ENCODE assay signal across 33 mouse cellular contexts in the genomic region with DNA sequence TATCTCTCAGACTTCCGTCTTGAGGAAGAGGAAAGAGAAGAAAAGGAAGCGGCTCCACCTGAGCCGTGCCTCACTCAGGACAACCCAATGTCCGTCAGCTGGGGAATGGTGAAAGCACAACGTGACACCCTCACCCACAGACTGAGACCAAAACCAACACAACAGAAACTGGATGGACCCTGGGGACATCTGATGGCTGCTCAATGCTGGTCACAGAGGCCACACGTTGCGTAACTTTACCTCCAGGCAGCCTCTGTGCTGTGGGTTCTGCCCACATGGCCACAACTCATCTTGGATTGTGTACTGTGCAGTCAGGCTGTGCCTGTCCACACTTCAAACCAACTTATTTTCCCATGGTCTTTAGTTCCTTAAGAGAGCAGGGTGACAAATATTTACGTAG. TPM values are rescaled to one million over a fixed set of nuclear protein-coding genes. Genes with fewer than 3 reads are reported as not detected.
A peak's percentile ranks its signal among the peaks of the same experiment; 100 is the strongest.
DNase-seq lines count a peak whose midpoint lies in the region; ATAC-seq and TF ChIP-seq lines count a peak whose summit lies in the region.
"Had no signal": no experiment of that assay in that cellular context is flagged by ENCODE, and none has a peak within 500 bp of the region (broad histone marks: within the 10 kb centered on the region; RNA-seq: fewer than 3 reads in every experiment).

No protein-coding gene starts in this region.

- H3K27me3 ChIP-seq in CH12.LX (replicated peaks), result no peaks in the 10 kb centered on the region
- H3K27me3 ChIP-seq in liver, embryonic 13.5 days, result no peaks in the 10 kb centered on the region
- H3K27me3 ChIP-seq: embryonic facial prominence, embryonic 12.5 days; heart, embryonic 12.5 days; limb, embryonic 12.5 days; lung, embryonic 15.5 days; neural tube, embryonic 15.5 days had no signal

- 29% methylated on average over 8 of the region's 8 CpGs for WGBS in liver, embryonic 13.5 days (ENCODE audit: insufficient replicate concordance)

- no peak for TF ChIP-seq POLR2A in CH12.LX (IDR thresholded peaks at IDR 0.05; ENCODE audit: low read depth, low read length)

- in situ Hi-C loops in CH12.LX (cut with MboI; ENCODE audit: low pct_ligation_motif_present, low pct_unique_long_range_greater_than_20kb, low sequenced_read_pairs), result no loop called here

- intact Hi-C loops in left cerebral cortex, postnatal 4 days (cut with DNase I), result no loop called here

- TF ChIP-seq RAD21 in CH12.LX (IDR thresholded peaks at IDR 0.05; ENCODE audit: low read depth, low read length), result no peak

- H3K27ac ChIP-seq in CH12.LX (ENCODE audit: insufficient read depth, low read depth), result no peak overlapping the region
- H3K27ac ChIP-seq in liver, embryonic 13.5 days, result 0 out of 2 replicates have a peak overlapping the region, but pooled peaks have one; percentile 34
- H3K27ac ChIP-seq: embryonic facial prominence, embryonic 12.5 days; hindbrain, embryonic 13.5 days; layer of hippocampus, adult 2 months; limb, embryonic 12.5 days; lung, embryonic 15.5 days; midbrain, embryonic 10.5 days; neural tube, embryonic 15.5 days had no signal

- no peak overlapping the region for H3K9ac ChIP-seq in CH12.LX (ENCODE audit: insufficient read depth, low read depth)
- no peak overlapping the region for H3K9ac ChIP-seq in liver, embryonic 13.5 days
- H3K9ac ChIP-seq: embryonic facial prominence, embryonic 12.5 days; heart, embryonic 12.5 days; hindbrain, embryonic 13.5 days; limb, embryonic 12.5 days; lung, embryonic 15.5 days; neural tube, embryonic 15.5 days had no signal

- no peaks in the 10 kb centered on the region for H3K79me2 ChIP-seq in CH12.LX (replicated peaks; ENCODE audit: control insufficient read depth, extremely low read depth, insufficient read depth, poor library complexity, severe bottlenecking)

- no peaks in the 10 kb centered on the region for H3K36me3 ChIP-seq in CH12.LX (replicated peaks in 1 of 2; ENCODE audit: control insufficient read depth in 1 of 2, insufficient read depth in 1 of 2, low read length in 1 of 2)
- no peaks in the 10 kb centered on the region for H3K36me3 ChIP-seq in liver, embryonic 13.5 days
- H3K36me3 ChIP-seq: embryonic facial prominence, embryonic 12.5 days; heart, embryonic 12.5 days; hindbrain, embryonic 13.5 days; limb, embryonic 12.5 days; lung, embryonic 15.5 days; midbrain, embryonic 10.5 days; neural tube, embryonic 15.5 days had no signal

- H3K9me3 ChIP-seq in CH12.LX (replicated peaks; ENCODE audit: low read length), result no peaks in the 10 kb centered on the region
- no peaks in the 10 kb centered on the region for H3K9me3 ChIP-seq in liver, embryonic 13.5 days (replicated peaks)
- H3K9me3 ChIP-seq: embryonic facial prominence, embryonic 12.5 days; heart, embryonic 12.5 days; hindbrain, embryonic 13.5 days; limb, embryonic 12.5 days; lung, embryonic 15.5 days; midbrain, embryonic 10.5 days; neural tube, embryonic 15.5 days had no signal

- H3K4me2 ChIP-seq in CH12.LX (ENCODE audit: insufficient read depth, low read depth, poor library complexity, severe bottlenecking), result no peak overlapping the region
- H3K4me2 ChIP-seq in liver, embryonic 13.5 days, result no peak overlapping the region
- H3K4me2 ChIP-seq: embryonic facial prominence, embryonic 12.5 days; heart, embryonic 12.5 days; hindbrain, embryonic 13.5 days; limb, embryonic 12.5 days; lung, embryonic 15.5 days; neural tube, embryonic 15.5 days had no signal

- dilution Hi-C loops in CH12.LX (cut with MboI; ENCODE audit: extremely low pct_ligation_motif_present, extremely low pct_unique_long_range_greater_than_20kb, low sequenced_read_pairs), result no loop called here

- peak; percentile 69 for ATAC-seq in common myeloid progenitor, adult 5-6 weeks (replicated peaks; ENCODE audit: low read depth, poor library complexity, severe bottlenecking)
- peak; percentile 68 for ATAC-seq in liver, embryonic 13.5 days (ENCODE audit: low read depth)
- peak; percentile 71 for ATAC-seq in megakaryocyte progenitor cell, adult 5-6 weeks (replicated peaks; ENCODE audit: poor library complexity)
- ATAC-seq in megakaryocyte-erythroid progenitor cell, adult 5-6 weeks (replicated peaks; ENCODE audit: low FRiP score, low TSS enrichment, poor library complexity, severe bottlenecking), result no peak
- ATAC-seq: forebrain, embryonic 14.5 days; midbrain, embryonic 16.5 days had no signal

- no peak overlapping the region for H3K4me3 ChIP-seq in CH12.LX (replicated peaks in 1 of 3; ENCODE audit: low read depth in 2 of 3, low read length in 2 of 3, poor library complexity in 1 of 3)
- no peak overlapping the region for H3K4me3 ChIP-seq in liver, embryonic 13.5 days (replicated peaks)
- H3K4me3 ChIP-seq: embryonic facial prominence, embryonic 12.5 days; erythroblast, embryonic 14.5 days; heart, embryonic 12.5 days; hindbrain, embryonic 13.5 days; layer of hippocampus, adult 2 months; limb, embryonic 12.5 days; lung, embryonic 15.5 days; midbrain, embryonic 10.5 days; neural tube, embryonic 15.5 days had no signal

- H3K4me1 ChIP-seq in CH12.LX (ENCODE audit: control insufficient read depth in 1 of 2, insufficient read depth in 2 of 2), result peaks cover 4 to 9% of the 10 kb centered on the region in 2 experiments; a peak in 2 of 4 replicates
- H3K4me1 ChIP-seq in liver, embryonic 13.5 days (replicated peaks), result 0 out of 2 replicates have a peak, but pooled peaks cover 11% of the 10 kb centered on the region
- H3K4me1 ChIP-seq: embryonic facial prominence, embryonic 12.5 days; limb, embryonic 12.5 days; lung, embryonic 15.5 days; midbrain, embryonic 10.5 days; neural tube, embryonic 15.5 days had no signal

- no peak for DNase-seq in CH12.LX (ENCODE audit: extremely low read depth)
- DNase-seq in liver, embryonic 13.5 days, result no peak
- no peak for DNase-seq in left cerebral cortex, postnatal 4 days
- no peak for DNase-seq in kidney, postnatal 25 days
- DNase-seq: cerebellum, adult 18-20 months; cerebellum, postnatal 14 days; heart, adult 11 months; heart, postnatal 10 days; kidney, adult 8-10 months; kidney, postnatal 14 days; lung, postnatal 36 days; right cerebral cortex, adult 18-20 months; right cerebral cortex, postnatal 4 days; thymus, adult 2 months; thymus, postnatal 4 days had no signal

- TF ChIP-seq EP300 in CH12.LX (IDR thresholded peaks at IDR 0.05; ENCODE audit: low read length), result no peak

- no peak for TF ChIP-seq CTCF in CH12.LX (conservative IDR thresholded peaks at IDR 0.05 in 1 of 2, IDR thresholded peaks at IDR 0.05 in 1 of 2; ENCODE audit: low read depth in 2 of 2, low read length in 2 of 2)

TF ChIP-seq in CH12.LX, 34 proteins besides CTCF, POLR2A, EP300 and RAD21:
- TF ChIP-seq CHD2 (IDR thresholded peaks at IDR 0.05; ENCODE audit: low read length) (no peak), BHLHE40 (IDR thresholded peaks at IDR 0.05; ENCODE audit: low read depth, low read length) (peak; percentile 51; the same call in 1 of the 2 replicates)
TF ChIP-seq in CH12.LX: peak in this region for 1.

RNA-seq across cellular contexts. Expression of gene Syt12, which starts 15.3 kb away (rescaled TPM):
- total RNA-seq in CH12.LX (2012; rRNA removed) (0.04 and 0.17 TPM in 2 replicates), CH12.LX (2014; rRNA removed) (not detected in 2 replicates)
- 0.16 and 0.50 TPM in 2 replicates for polyA plus RNA-seq in CH12.LX (2012; ENCODE audit: insufficient read length, low read depth)
- total RNA-seq in common myeloid progenitor, adult 5-6 weeks (2017), result not detected in 2 replicates
- 0.17 and 0.22 TPM in 2 replicates for polyA plus RNA-seq in liver, embryonic 13.5 days (2015; fragmentation: Nextera tagmentation; extraction: Ambion mirVana)
- not detected in 2 replicates for total RNA-seq in megakaryocyte progenitor cell, adult 5-6 weeks (2015)
- total RNA-seq in megakaryocyte progenitor cell, adult 5-6 weeks (2017), result not detected in 2 replicates
- total RNA-seq in left cerebral cortex, postnatal 4 days (2021), result 1 to 10 TPM; 4.4 to 5.3 TPM
- not detected in 2 replicates for total RNA-seq in megakaryocyte-erythroid progenitor cell, adult 5-6 weeks (2014; fragmentation: Nextera tagmentation)
- total RNA-seq in megakaryocyte-erythroid progenitor cell, adult 5-6 weeks (2017), result not detected in 2 replicates
- polyA plus RNA-seq: erythroblast, embryonic 14.5 days had no signal

RNA-seq across cellular contexts. Expression of gene Rhod, which starts 22.7 kb away (rescaled TPM):
- total RNA-seq in CH12.LX (2012; rRNA removed), result 14.9 and 19.3 TPM in 2 replicates
- total RNA-seq in CH12.LX (2014; rRNA removed), result 16.6 and 20.1 TPM in 2 replicates
- 14.4 and 15.3 TPM in 2 replicates for polyA plus RNA-seq in CH12.LX (2012; ENCODE audit: insufficient read length, low read depth)
- total RNA-seq in common myeloid progenitor, adult 5-6 weeks (2017), result 0.73 TPM in 1 of 2 replicates, not detected in the other
- polyA plus RNA-seq in liver, embryonic 13.5 days (2015; fragmentation: Nextera tagmentation; extraction: Ambion mirVana), result 6.5 and 6.7 TPM in 2 replicates
- not detected in 2 replicates for total RNA-seq in megakaryocyte progenitor cell, adult 5-6 weeks (2015)
- total RNA-seq in megakaryocyte progenitor cell, adult 5-6 weeks (2017), result not detected in 2 replicates
- total RNA-seq in left cerebral cortex, postnatal 4 days (2021), result 1 to 10 TPM; 1.1 to 2.0 TPM
- total RNA-seq in megakaryocyte-erythroid progenitor cell, adult 5-6 weeks (2014; fragmentation: Nextera tagmentation), result 0.72 TPM in 1 of 2 replicates, not detected in the other
- not detected in 2 replicates for total RNA-seq in megakaryocyte-erythroid progenitor cell, adult 5-6 weeks (2017)
- polyA plus RNA-seq: erythroblast, embryonic 14.5 days had no signal

RNA-seq across cellular contexts. Expression of gene 2010003K11Rik, which starts 36.4 kb away (rescaled TPM):
- not detected in 2 replicates for total RNA-seq in CH12.LX (2012; rRNA removed)
- not detected in 2 replicates for total RNA-seq in CH12.LX (2014; rRNA removed)
- polyA plus RNA-seq in CH12.LX (2012; ENCODE audit: insufficient read length, low read depth), result not detected in 2 replicates
- total RNA-seq in common myeloid progenitor, adult 5-6 weeks (2017), result not detected in 2 replicates
- not detected in 2 replicates for polyA plus RNA-seq in liver, embryonic 13.5 days (2015; fragmentation: Nextera tagmentation; extraction: Ambion mirVana)
- not detected in 2 replicates for total RNA-seq in megakaryocyte progenitor cell, adult 5-6 weeks (2015)
- not detected in 2 replicates for total RNA-seq in megakaryocyte progenitor cell, adult 5-6 weeks (2017)
- total RNA-seq in left cerebral cortex, postnatal 4 days (2021), result not detected
- total RNA-seq in megakaryocyte-erythroid progenitor cell, adult 5-6 weeks (2014; fragmentation: Nextera tagmentation), result not detected in 2 replicates
- total RNA-seq in megakaryocyte-erythroid progenitor cell, adult 5-6 weeks (2017), result not detected in 2 replicates
- total RNA-seq: ES-E14; layer of hippocampus, adult 2 months; layer of hippocampus, postnatal 25 days; left cerebral cortex, postnatal 10 days had no signal
- polyA plus RNA-seq: embryonic facial prominence, embryonic 12.5 days; erythroblast, embryonic 14.5 days; forebrain, embryonic 14.5 days; frontal cortex, adult 2 months; heart, embryonic 12.5 days; hindbrain, embryonic 13.5 days; limb, embryonic 12.5 days; lung, embryonic 15.5 days; midbrain, embryonic 10.5 days; midbrain, embryonic 16.5 days had no signal

RNA-seq across cellular contexts. Expression of gene Pcx, which starts 48.3 kb away (rescaled TPM):
- 9.2 and 10.7 TPM in 2 replicates for total RNA-seq in CH12.LX (2012; rRNA removed)
- total RNA-seq in CH12.LX (2014; rRNA removed), result 7.3 and 7.7 TPM in 2 replicates
- polyA plus RNA-seq in CH12.LX (2012; ENCODE audit: insufficient read length, low read depth), result 13.6 and 14.2 TPM in 2 replicates
- 1.6 and 1.8 TPM in 2 replicates for total RNA-seq in common myeloid progenitor, adult 5-6 weeks (2017)
- 31.4 and 35.1 TPM in 2 replicates for polyA plus RNA-seq in liver, embryonic 13.5 days (2015; fragmentation: Nextera tagmentation; extraction: Ambion mirVana)
- 0.56 and 2.3 TPM in 2 replicates for total RNA-seq in megakaryocyte progenitor cell, adult 5-6 weeks (2015)
- 0.98 and 2.1 TPM in 2 replicates for total RNA-seq in megakaryocyte progenitor cell, adult 5-6 weeks (2017)
- total RNA-seq in left cerebral cortex, postnatal 4 days (2021), result 10 to 100 TPM; 42.6 to 44.2 TPM
- total RNA-seq in megakaryocyte-erythroid progenitor cell, adult 5-6 weeks (2014; fragmentation: Nextera tagmentation), result 4.8 and 11.0 TPM in 2 replicates
- total RNA-seq in megakaryocyte-erythroid progenitor cell, adult 5-6 weeks (2017), result 2.9 and 3.9 TPM in 2 replicates
